Mouse (Mus musculus): ENCODE measurements around the gene Cel.
A peak's percentile ranks its signal among the peaks of the same experiment; 100 is the strongest.

Cel gene

DNA sequence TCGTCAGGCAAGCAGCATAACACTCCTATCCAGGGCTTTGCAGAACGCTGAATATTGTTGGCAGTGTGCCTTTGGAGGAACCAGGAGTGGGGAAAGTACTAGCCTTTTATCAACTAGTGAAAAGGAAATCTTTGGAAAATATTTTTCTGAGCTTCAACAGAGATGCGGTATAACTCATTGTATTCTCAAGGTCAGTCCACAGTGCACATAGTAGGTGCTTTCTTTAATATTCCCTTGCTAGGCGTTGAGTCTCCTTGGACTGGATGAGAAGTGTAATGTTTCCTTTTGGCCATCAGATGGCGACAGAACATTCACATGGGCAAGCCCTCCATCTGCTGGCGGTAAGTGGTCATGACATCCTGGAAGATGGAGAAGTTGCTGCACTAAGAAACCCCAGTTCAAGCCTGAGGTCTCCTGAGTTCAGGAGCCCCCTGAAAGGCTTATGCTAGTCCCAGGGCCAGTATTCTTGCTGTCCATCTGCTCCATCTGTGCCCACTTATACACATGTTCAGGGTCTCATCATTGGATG, 21.9 kb upstream of the Cel start:
- peak; percentile 46 for DNase-seq (ENCODE audit: low read depth, low spot score)

DNA sequence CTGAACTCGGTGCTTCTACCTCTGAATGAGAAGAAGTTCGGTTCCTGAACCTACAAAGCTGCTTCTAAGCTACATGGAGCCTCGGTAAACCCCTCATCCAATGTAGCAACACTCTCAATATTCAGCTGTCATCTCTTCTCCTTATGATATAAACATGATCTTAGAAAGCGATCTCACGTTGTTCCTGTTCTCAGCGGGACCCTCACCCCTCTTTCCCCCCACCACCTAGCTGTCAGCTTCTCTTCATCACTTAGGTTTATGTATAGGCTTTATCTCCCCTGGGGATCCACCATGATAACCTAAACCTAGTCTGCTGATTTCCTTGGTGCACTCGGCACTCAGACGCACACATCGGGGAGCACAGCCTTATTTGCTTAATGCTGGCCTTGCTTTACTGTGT, 20.4 kb upstream of the Cel start, which contains the start of gene Gtf3c5:
Gene Gtf3c5, minus strand, starts transcription at position 101 of the 400 bp plus-strand sequence.
- no peak for DNase-seq (ENCODE audit: low read depth, low spot score)

DNA sequence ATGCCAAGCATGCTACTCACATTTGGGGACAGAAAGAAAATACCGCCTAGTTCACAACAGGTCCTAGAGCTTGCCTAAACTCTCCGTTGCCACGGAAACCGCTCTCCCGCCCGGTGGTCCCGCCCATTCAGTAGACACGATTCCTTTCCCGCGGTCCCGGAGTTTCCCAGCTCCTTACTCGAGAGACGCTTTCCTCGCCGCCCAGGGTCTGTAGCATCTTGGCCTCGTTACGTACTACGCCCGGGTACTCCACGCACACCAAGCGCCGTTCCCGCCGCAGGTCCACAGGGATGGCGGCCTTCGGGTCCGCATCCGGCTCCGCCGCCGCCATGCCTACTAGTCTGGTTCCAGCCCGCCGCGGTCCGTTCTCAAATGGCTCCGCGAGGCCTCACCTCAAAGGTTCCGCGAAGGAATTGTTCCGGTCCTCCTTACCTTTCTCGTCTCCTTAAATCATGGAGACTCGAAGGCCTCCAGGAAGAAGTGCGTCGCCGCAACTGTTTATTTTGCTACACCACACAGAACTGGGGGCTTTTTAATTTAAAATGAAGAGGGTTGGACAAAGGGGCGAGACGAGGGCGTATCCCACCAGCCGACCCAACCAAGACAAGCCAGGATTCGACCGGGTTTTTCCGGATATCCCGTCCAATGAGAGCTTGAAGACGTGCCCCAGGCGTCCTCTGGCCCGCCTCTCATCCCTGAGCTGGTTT, 19.6 kb upstream of the Cel start:
- peak; percentile 85 for DNase-seq (ENCODE audit: low read depth, low spot score)

DNA sequence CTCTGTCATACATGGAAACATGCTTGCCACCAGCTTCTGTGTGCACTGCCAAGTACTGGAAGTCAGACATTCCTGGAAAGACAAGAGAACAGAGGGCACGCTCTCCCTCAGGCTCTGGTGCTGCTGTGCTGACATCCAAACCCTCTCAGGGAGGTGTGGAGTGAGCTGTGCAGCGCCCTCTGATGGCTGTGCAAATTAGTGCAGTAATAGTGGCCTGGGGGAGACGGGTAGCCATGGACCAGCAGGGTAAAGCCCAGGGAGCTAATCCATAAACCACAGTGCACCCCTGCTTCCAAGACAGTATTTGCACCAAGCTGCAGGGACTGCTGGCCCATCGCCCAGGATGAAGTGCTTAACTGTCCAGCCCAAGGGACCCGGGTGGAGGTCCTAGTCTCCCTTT, 14.8 kb upstream of the Cel start:
- DNase-seq (ENCODE audit: low read depth, low spot score), result no peak

DNA sequence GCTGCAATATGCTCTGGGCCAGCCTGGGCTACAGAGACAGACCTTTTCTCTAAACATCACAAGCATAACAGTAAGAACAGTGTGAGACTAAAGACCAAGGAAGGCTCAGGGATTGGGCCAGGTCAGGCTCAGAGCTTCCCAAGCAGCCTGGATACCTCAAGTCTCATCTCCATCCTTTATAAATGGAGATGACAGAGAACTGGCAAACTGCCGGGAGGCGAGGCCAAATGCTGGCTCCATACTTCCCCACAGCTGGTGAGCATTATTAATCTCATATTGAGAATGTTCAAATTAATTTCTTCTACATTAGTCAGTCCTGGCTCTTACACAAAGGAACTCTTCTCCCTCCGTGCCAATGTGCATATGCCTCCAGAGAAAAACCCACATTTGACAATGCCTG, 13.6 kb upstream of the Cel start:
- DNase-seq (ENCODE audit: low read depth, low spot score), result no peak

DNA sequence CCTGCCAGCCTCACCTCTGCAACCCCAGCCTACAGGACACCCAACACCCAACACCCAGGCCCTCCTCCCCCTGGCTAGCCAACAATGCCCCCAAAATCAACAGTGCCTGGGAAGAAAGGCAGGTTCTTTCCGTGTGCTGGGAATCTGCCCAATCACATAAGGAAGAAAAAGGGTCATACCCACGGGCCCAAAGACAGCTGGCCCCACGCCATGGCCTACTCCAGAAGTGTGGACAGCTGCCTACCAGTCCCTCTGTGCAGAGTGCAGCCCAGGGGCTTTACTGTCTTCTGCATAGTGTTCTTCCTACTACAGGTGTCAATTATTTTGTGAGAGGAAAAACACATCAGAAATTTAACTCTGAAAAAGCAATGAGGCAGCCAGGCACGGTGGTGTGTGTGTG, 12.1 kb upstream of the Cel start:
- DNase-seq (ENCODE audit: low read depth, low spot score), result no peak

DNA sequence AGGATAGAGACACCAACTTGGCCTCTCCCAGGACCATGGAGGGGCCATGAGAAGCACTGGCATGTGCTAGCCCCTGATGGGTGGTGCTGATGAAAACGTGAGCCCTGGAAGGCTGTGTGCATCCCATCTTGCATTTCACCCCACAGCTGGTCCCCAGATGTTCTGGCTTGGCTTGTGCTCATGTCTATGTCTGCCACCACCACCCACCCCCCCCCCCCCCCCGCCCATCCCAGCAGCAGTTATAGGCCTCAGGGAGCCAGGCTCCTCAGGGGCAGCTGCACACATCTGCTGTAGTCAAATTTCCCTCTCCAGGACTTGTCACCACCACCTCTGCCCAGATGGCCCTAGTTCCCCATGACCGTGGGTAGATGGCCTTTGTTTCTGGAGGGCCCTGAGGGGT, 6.7 kb upstream of the Cel start:
- no peak for DNase-seq (ENCODE audit: low read depth, low spot score)

DNA sequence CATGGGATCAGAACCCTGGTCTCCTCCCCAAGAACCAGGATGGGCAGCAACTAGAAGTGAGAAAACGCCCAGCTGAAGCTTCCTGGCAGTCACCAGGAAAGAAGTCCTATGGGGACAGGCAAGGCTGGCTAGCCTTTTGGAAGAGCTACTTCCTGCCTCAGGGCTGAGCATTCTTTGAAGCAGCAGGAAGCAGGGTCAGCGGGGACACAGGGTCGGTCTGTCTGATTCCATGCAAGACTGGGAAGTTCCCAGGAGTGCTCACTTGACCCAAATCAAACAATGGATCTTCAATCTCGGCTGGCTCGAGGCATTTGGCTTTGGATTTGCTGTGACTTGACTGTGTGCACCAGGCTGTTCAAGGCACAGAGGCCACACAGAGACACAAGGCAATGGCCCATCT, 3.3 kb upstream of the Cel start:
- no peak for DNase-seq (ENCODE audit: low read depth, low spot score)

DNA sequence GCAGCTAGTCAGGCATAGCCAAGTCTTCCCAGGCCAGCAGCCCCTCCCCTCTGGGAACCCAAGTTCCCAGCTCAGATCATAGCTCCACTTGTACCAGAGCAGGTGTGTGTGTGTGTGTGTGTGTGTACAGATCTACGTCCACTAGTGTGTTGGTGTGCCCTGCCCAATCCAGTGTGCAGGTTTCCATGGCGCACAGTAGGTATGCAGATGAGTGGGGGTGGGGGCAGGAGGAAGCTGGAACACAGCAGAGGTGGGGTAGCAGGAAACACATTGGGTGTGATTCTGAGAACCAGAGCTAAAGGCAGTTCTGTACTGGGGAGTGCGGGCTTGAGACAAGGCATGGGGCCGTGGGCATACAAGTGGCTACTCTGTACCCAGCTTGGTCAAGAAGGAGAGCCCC, 1.2 kb upstream of the Cel start:
- DNase-seq (ENCODE audit: low read depth, low spot score), result no peak

DNA sequence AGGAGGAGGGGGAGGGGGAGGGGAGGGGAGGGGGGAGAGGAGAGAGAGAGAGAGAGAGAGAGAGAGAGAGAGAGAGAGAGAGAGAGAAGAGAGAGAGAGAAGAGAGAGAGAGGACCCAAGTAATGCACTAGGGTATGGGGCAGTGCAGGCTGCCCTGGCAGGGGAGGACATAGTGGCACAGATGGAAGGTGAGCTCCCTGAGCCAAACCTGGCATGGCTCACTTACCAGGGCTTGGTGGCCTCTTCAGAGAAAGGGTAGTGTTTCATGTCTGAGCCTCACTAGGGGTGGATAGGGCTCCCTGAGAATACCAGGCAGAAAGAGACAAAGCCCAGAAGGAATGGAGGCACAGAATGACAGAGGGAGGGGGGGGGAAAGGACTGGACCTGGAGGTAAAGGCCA, 627 bp upstream of the Cel start:
- no peak for DNase-seq (ENCODE audit: low read depth, low spot score)

DNA sequence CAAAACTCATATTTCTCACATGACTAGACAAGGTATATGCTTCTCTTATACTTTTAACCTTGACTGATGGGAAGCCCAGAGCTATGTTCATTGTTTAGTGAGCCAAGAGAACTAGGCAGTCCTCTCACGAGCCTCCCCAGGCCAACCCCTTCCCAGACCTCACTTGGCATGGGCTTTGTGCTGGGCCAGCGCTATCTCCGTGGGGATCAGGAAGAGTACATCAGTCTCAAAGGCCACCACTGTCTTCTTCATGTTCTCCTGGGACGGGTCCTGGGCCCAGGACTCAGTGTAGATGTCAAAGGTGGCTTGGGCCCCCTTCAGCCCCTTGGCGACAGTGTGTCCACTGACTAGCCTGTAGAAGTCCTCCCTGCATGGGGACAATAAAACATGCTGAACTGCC, 5.8 kb downstream of the Cel start:
- no peak for DNase-seq (ENCODE audit: low read depth, low spot score)

DNA sequence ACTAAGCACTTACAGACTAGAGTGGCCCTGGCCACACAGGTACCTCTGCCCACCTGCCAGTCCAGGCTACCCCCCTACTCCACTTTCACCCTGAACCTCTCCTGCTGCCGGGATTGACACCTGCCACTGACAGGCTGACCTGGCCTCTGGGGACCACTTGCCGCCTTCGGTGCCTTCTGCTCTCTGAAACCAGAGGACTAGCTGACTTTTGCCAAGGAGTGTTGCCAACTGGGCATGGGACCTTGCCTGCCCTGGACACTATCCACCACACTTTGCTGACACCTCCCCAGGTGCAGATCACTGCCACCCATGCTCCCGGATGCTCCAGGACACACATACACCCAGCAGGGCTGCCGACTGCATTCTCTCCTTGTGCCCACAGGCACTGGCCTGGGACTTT, 10.9 kb downstream of the Cel start:
- DNase-seq (ENCODE audit: low read depth, low spot score), result no peak

DNA sequence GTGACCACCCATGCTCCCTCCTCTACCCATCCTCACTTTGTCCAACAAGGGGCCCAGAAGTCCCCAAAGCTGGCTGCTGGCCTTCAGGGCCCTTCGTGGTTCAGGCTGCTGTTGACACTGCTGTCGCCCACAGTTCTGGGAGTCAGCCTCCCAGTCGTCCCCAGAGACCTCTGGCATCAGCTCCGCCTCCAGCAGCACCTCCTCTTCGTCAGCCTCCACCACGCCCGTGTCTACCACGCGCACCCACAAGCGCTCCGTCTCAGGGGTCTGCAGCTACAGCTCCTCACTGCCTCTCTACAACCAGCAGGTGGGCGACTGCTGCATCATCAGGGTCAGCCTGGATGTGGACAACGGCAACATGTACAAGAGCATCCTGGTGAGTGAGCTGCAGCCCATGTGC, 14.0 kb downstream of the Cel start:
- DNase-seq (ENCODE audit: low read depth, low spot score), result no peak

DNA sequence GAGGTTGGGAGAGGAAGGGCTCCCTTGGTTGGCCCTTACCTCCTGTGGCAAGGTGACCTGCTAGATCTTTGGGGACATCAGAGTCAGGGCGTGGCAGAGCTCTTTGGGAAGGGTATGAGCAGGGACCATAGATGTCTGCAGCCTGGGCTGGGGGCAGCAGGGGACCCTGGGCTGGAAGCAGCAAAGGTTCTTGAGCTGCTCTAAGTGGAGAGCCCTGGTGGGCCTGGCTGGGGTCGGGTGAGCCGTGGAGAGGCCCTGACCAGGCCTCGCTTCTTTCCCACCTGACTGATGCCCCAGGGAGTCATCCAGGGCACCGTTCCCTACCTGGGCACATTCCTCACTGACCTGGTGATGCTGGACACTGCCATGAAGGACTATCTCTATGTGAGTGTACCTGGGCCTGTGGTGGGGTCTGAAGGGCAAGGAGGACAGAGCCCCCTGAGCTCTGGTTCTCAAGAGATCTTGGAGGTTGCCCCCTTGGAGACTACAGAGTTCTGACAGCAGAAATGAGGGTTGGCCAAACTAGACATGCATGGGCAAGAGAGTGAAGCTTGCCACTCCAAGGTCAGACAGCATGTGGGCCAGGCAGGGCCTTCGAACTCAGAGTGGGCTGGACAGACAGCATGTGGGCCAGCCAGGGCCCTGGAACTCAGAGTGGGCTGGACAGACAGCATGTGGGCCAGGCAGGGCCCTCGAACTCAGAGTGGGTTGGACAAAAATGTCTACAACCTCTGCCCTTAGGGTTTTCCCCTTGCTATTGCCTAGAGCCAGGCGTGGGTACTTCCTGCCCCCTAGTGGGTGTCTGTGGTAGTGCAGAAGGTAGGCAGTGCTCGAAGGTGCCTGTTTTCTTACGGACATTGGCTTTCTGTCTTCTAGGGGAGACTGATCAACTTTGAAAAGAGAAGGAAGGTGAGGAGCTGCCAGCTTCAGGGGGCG, 15.7 kb downstream of the Cel start:
- no peak for DNase-seq (ENCODE audit: low read depth, low spot score)

DNA sequence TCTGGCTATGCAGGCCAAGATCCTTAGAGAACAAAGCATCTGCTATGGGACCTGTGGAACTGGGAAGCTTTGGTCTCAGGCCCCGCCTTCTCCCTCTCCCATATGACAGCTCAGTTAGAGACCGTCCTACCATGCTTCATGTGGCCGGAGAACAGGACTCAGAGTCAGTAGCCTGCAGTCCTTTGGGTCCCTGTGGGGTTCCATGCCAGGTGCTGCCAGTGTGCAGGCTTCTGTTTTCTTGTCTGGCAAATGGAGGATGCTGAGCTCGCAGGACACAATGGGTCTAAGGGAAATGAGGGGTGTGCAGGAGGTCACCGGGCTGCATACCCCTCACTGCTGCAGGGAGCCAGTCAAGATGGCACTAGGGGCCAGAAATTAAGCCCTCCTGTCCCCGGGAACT, 16.6 kb downstream of the Cel start:
- DNase-seq (ENCODE audit: low read depth, low spot score), result no peak

DNA sequence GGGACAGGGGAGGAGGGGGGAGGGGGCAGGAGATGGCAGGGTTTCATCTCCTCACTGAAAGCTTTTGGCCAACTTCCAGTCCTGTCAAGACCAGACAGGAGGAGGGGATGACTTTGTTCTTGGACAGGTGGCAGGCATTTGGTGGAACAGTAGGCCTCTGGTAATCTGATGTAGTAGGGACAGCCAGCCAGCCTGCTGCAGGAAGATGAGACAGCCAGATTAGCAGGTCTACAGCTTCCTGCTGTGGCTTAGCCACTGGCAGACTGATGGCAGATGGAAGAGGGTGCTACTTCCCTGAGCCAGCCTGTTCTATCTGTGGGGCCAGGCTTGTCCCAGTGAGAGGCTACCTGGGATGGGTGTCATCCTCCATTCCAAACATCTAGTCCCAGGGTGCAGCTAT, 17.2 kb downstream of the Cel start:
- no peak for DNase-seq (ENCODE audit: low read depth, low spot score)

DNA sequence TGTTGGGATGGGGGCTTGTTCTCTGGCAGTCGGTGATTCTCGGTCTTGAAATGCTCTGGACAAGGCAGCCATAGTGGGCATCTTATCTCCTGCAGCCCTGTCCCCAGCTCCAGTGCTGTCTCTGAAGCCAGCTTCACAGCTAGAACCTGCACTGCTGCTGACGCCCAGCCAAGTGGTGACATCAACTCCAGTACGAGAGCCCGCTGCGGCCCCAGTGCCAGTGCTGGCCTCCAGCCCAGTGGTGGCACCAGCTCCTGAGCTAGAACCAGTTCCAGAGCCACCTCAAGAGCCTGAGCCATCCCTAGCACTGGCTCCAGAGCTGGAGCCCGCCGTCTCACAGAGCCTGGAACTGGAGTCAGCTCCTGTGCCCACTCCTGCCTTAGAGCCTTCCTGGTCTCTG, 19.3 kb downstream of the Cel start:
- no peak for DNase-seq (ENCODE audit: low read depth, low spot score)

DNA sequence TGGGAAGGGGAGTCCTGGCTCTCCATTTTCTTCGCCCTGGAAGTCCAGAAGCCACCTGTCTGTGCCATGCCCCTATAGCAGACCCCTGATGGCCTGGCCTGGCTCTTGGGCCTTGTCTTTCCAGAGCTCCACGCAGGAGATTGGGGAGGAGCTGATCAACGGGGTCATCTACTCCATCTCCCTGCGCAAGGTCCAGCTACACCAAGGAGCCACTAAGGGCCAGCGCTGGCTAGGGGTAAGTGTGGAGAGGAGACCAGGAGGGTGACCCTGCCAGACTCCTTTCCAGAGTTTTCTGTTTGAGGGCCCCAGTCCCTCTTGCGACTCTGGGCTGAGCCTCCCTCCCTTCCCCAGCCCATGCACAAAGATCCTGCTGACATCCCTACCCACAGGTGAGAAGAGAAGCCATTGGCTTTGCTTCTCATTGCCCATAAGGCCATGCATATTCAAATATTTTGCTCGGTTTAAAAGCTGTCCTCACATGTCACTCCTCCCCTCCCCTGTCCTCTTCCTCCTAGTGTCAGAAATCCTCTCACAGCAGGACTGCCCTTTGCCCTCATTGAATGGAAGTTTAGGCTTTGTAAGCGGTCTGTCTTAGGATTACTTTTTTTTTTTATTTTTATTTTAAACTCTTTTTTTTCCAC, 22.5 kb downstream of the Cel start:
- DNase-seq (ENCODE audit: low read depth, low spot score), result no peak

DNA sequence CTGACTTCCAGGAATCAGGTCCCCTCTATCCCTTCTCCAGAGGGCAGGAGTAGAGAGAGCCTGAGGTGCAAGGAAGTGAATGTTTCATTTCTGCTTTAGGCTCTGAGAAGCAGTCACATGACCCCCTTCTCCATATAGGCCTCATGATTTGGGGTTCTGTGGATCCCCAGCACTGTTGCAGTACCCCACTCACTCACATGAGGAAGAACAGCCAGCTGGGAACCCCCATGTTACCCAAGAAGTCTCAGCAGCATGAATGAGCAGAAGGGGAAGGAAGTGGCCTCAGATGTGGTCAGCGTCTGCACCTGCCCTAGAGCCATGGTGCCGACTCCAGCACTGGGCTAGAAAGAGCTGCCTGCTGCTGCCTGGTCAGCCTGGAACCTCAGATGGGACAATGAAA, 23.3 kb downstream of the Cel start:
- DNase-seq (ENCODE audit: low read depth, low spot score), result no peak

DNA sequence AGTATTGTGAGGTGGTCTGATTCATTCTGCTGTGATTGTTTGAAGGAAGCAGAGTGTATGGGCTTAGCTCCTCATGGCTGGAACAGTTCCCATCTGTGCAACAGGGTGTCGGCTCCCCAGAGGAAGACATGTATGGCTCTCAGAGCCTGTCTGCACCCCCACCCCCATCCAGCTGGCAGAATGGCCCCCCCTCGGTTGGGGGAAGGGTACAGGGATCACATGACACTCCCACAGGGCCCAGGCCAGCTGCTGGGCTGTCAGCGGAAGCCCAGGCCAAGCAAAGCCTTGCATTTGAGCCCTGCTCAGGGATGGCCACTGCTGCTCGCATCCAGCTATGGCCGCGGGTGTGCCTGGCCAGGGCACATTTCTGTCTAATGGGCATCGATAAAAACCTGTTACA, 24.0 kb downstream of the Cel start:
- DNase-seq (ENCODE audit: low read depth, low spot score), result no peak

DNA sequence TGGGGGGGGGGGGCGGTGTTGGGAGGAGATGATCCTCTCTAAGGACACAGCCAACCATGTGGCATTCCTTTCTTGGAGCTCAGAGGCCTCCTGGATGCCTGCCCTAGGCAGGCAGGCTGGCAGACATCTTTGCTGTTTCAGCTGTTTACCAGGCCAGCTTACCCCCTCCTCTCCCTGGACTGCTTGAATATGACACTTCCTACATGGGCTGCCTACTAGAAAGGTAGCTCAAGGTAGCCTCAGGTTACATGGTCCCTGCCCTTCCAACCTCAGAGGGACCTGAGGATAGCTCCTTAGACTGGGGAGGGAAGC, 24.4 kb downstream of the Cel start:
- DNase-seq (ENCODE audit: low read depth, low spot score), result no peak

DNA sequence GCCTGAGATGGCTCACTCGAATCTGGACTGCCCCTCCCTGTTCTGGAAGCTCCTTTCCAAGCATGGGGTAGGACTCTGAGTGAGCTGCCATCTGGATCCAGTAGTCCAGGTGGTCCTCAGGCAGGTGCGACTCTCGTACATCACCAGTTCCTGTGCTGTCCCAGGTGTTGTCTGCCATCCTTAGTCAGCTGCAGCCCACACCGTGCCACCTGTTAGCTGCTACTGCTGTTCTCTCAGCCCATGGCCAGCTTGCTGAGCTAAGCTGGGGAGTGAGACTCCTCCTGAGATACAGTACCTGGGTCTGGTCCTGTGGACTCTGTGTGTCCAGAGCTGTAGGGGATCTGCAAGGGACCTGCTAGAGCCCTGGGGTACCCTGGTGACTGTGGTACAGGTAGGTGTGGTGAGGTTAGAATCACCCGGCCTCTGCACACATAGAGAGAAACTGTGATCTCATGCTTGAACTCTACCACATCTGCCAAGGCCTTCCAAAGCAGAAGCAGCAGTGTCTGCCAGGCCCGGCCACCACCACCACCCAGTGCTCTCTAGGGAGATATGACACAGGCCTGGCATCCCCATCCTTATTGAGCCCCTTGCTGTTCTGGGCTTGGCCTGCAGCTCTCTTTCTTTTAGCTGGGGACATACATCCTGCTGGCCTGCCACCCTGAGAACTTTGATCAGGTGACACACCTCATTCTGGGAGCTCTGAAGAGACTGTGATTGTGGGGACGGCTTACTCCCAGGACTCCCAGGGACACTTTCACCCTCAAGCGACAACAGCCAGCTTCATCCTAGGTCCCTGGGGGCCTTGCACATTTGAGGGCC, 25.0 kb downstream of the Cel start:
- DNase-seq (ENCODE audit: low read depth, low spot score), result no peak
